Mouse (Mus musculus) layer of hippocampus, adult 2 months (tissue): ENCODE data around the gene Mgat2. TPM values are rescaled to one million over a fixed set of nuclear protein-coding genes. Genes with fewer than 3 reads are reported as not detected.

Experiments
- DNase-seq, 2 experiments: peaks; one replicate each; pipeline ENCODE4 v3.0.0; 2022; ENCODE audit warnings: low spot score in 2 of 2
- H3K27ac ChIP-seq: fragments of 200-600 bp; 2 replicates; pipeline ENCODE4 v1.8.1; 2022
- H3K4me3 ChIP-seq: fragments of 200-600 bp; 2 replicates; pipeline ENCODE4 v1.8.1; 2022; ENCODE audit warnings: mild to moderate bottlenecking
- CTCF ChIP-seq: fragments of 200-600 bp; conservative IDR thresholded peaks from 2 replicates; pipeline ENCODE4 v1.8.1; 2022; ENCODE audit warnings: antibody characterized with exemption, mild to moderate bottlenecking, moderate library complexity
- total RNA-seq, 2 experiments: library from RNA; stranded (reverse); gene quantifications; 2 replicates each; pipeline ENCODE4 v1.2.3; 2021

Mgat2 gene
- total RNA-seq, 2 experiments from 2014 or later, result 25.6 to 28.2 TPM

DNA sequence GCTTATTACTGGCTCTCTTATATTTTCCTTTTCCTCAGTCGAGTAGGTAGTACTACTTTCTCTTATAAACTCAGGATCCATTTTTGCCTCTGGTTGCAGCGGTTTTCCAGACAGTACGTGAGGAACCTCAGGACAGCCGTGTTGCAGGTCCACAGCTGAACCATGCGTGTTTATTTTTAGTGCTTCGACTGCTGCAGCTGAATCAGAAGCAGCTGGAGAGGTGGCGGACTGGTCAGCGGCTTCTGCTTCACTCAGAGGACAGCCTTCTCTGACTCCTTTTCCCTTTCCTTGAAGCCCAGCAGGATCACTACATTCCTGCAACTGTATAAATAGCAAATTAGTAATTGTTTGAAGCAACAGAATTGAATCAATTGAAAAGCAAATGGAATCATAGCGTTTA lies 6.1 kb downstream of the Mgat2 start:
- no peak overlapping the region for H3K27ac ChIP-seq
- TF ChIP-seq CTCF, result no peak
- no peak overlapping the region for H3K4me3 ChIP-seq
- no peak for DNase-seq

DNA sequence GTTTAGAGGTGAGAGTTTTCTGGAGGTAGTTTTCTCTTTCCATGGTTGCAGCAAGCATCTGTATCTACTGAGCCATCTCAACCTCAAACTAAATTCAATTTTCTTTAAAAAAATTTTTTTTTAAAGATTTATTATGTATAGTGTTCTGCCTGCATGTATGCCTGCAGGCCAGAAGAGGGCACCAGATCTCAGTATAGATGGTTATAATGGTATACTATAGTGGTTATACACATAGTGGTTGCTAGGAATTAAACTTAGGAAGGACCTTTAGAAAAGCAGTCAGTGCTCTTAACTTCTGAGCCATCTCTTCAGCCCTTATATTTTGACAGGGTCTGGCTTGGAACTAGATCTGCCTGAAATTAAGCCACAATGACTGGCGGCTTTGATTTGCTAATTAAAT lies 6.6 kb downstream of the Mgat2 start:
- DNase-seq, result no peak
- H3K4me3 ChIP-seq, result no peak overlapping the region
- H3K27ac ChIP-seq, result no peak overlapping the region
- peak; percentile 78 for TF ChIP-seq CTCF

DNA sequence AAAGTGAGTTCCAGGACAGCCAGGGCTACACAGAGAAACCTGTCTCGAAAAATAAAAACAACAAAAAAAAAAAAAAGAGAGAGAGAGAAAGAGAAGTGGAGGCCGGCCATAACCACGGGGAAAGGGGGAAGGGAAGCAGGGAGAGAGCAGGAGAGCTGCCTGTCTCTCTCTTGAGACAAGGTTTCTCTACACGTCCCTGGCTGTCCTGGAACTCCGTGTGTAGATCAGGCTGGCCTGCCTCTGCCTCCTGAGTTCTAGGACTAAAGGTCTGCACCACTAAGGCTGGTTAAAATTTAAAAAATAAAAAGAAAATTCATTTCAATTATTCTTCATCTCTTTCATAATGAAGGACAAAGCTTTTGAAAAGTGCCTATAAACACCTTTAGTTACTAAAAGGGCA lies 7.4 kb downstream of the Mgat2 start:
- TF ChIP-seq CTCF, result no peak
- Histone ChIP-seq H3K4me3 (no peak overlapping the region), H3K27ac (no peak overlapping the region)
- no peak for DNase-seq

DNA sequence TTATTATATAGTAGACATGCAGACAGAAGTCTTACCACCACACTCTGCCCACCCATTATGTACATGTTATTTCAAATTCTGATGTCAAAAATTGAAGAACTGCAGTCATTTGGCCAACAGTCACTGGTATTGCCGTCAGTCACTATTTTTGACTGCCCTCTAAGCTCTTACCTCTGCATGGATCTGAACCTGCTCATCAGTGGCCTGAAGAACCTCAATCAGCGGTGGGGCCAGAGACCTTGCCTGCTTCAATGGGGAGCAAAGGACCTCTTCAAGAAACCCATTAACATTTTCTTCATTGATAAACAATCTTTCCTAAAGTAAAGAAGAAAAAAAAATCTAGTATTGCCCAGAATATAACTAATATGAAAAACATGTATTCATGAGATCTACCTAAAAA lies 8.7 kb downstream of the Mgat2 start:
- no peak for TF ChIP-seq CTCF
- DNase-seq, result no peak
- H3K4me3 ChIP-seq, result no peak overlapping the region
- no peak overlapping the region for H3K27ac ChIP-seq

DNA sequence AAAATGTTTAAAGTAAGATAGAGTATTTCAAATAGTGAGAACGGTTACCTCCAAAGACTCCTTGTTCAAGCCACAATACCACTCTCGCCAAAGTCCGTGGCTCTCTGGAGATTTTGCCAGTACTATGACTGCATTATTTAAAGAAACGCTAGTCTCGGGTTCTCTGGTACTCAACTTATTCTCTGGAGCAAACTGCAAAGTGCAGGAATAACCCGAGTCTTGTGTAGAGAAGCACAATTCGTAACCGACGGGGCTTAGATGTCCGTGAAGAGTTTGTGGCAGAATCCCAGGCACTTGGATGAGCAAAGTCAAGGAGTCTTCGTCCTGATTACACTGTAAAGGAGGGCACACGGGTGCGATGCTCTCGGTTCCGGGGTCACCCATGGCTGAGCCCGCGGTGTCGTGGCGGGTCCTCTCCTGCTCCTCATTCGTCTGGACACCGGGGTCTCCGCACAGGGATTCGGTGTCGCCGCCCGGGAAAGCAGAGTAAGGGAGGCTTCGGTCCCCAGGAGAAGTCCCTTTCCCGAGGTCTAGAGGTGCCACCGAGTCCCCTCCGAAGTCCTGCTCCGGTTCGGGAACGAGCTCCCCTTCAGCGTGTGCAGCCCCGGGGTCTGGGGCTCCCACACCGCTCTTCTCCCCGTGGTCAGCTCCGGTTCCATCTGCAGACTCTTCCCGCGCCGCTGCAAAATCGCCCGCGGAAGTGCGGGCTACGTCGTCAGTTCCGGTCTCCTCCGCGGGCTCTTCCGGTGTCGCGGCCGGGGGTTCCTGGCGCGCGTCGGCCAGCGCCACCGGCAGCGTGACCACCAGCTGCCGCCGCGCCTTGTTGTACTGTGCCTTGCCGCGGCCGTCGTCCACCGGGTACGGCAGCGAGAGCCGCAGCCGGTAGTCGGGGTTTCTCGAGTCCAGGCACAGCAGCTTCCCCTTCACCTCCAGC lies 12.8 kb downstream of the Mgat2 start, which contains the start of gene Gm49383:
Gene Gm49383 (minus strand): TSS at position 661 of the 934 bp plus-strand sequence.
- peak within 1 kb of the TSS; percentile 95 for H3K27ac ChIP-seq
- peak; percentile 48 to 76 for DNase-seq
- peak within 1 kb of the TSS; percentile 100 for H3K4me3 ChIP-seq
- TF ChIP-seq CTCF, result peak; percentile 34

DNA sequence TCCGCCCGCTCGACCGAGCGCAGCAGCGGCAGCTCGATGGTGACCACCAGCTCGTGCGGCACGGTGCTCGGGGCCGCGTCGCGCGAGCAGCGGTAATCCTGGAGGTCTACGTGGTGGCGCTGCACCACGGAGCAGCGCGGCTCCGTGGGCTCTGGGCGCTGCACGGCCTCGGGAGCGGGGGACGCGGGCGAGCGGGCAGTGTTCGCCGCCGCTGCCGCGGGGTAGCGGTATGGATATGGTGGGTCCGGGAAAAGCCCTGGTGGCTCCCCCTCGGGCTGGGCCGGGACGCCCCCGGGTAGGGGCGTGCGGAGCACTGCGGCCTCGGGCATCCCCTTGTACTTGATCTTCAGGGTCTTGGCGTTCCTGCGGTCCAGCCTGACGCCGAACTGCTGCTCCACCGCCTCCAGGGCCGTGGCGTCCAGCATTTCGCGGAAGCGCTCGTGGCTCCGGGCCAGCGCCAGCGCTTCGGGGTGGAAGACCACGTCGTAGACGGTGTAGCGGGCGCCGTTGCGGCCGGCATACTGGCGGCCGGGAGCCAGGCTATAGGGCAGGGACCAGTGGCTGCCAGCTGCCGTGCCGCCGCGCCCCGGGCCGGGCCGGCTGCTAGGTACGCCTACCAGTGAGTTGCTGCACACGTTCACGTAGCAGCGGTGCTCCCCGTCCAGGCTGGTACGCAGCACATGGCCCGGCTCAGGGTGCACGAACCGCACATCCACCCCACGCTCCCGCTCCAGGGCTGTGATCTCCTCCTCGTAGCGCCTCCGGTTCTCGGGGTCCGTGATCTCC lies 13.6 kb downstream of the Mgat2 start:
- TF ChIP-seq CTCF, result no peak; the same call in 1 of the 2 replicates
- Histone ChIP-seq H3K4me3 (peak overlapping the region; percentile 100), H3K27ac (peak overlapping the region; percentile 95)
- peak in 1 of 2 experiments; percentile 22 for DNase-seq

DNA sequence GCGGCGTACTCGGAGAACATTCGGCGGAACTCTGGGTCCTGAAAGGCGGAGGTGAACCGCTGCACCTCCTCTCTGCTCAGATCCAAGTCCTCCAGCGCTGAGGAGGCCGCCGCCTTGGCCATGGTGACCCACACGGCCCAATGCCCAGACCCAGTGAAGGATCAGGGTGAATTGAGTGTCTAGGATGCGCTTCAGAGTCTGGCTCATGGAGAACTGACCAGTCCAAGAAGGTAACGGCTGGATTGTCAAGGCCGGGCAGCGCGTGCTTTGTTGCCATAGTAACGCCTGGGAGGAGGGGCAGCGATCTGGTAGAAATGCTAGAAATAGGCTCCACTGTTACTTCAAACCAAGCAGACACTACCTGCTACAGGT lies 14.2 kb downstream of the Mgat2 start, which contains the start of gene Dnaaf2:
Gene Dnaaf2 (minus strand): TSS at position 266 of the 372 bp plus-strand sequence.
- peak; percentile 63 to 65 for DNase-seq
- Histone ChIP-seq H3K4me3 (peak within 1 kb of the TSS; percentile 100), H3K27ac (peak within 1 kb of the TSS; percentile 95)
- TF ChIP-seq CTCF, result no peak

DNA sequence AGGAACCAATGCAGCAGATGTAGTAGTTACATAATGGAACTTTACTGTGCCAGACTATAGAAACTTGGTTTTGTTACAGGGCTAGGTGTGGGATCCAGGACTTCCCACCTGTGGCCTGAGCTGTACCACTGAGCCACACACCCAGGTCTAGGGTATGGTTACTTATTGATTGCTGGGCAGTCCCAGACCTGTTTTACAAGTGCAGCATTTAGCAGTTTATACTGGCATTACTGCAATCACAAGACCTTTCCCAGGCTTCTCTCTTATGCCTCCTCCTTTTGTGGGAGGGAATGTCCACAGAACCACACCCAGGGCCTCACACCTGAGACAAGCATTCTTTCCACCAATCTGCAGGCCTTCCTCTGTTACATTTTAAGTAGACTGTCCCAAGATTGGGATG lies 15.0 kb downstream of the Mgat2 start:
- no peak for TF ChIP-seq CTCF

DNA sequence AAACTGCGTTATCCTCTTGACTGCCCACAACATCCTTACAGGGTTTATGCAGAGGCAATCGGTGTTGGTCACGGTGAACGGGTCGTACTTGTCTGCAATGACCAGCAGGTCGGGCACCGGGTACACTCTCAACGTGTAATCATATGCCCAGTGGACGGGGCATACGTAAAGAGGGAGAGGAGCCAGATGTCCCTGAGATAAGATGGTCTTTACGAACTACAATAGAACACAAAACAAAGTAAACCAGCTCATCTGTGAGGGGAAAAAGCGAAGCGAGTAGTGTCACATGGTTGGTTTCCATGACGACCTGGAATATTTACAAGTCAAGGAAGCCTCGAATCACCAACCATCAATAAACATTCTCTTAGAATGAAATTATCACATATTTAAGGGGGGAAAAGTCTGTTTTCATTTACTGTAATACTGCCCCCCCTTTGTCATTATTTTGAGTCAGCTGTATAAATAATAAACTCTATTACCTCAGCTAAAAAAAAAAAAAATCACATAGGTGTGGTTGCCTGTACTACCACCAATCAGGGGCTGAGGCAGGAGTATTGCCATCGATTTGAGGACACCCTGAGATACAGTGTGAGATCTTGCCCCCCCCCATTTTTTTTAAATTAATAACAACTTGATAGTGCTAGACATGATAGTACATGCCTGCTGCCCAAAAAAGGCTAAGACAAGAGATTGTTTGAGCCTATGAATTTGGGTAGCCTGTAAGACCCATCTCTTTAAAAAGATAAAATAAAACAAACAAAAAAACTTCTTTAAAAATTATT lies 20.3 kb downstream of the Mgat2 start, which contains the start of gene Gm49384:
Gene Gm49384 (minus strand): TSS at position 216 of the 782 bp plus-strand sequence.
- no peak for TF ChIP-seq CTCF
- no peak within 1 kb of the TSS for H3K27ac ChIP-seq
- H3K4me3 ChIP-seq, result no peak within 1 kb of the TSS
- DNase-seq, result no peak

More for the DNA sequence above, 15.0 kb downstream of the Mgat2 start:
- no peak overlapping the region for H3K27ac ChIP-seq
- H3K4me3 ChIP-seq, result no peak overlapping the region; the same call in 1 of the 2 replicates
- no peak for DNase-seq

DNA sequence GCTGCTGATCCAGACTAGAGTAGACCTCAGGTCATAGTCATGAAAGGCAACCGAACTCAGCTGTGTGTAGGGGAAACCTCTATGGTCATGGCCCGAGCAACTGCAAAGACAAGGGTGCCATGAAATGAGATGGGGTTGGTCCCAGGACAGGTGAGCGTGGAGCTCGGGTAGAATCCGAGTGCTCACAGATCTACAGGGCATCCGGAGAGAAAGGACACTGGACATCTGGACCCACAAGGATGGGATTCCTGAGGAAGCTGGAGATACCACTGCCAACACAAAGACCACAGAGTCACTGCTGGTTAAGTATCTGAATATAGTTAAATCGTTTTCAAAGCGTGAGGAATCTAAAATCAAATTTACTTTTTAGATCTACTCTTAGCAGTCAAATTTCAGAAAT lies 23.4 kb downstream of the Mgat2 start:
- Histone ChIP-seq H3K4me3 (no peak overlapping the region), H3K27ac (no peak overlapping the region)
- no peak for TF ChIP-seq CTCF
- no peak for DNase-seq

DNA sequence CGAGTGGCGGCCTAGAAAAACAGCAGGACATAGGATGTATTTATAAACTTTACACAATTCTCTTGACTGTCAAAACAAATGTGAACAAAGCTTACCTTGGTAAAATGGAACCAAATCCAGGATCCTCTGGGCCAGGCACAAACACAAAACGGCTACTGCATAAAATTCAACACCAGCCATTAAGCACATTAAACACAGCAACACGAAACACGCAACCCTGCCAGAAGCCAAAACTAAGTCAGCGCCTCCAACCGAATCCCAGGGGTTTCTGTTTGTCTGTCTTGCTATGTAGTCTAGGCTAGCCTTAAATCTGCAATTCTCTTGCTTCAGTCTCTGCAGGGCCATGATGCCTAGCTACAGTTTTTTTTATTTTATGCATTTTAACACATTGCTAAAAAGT lies 24.0 kb downstream of the Mgat2 start:
- no peak for DNase-seq
- Histone ChIP-seq H3K27ac (no peak overlapping the region), H3K4me3 (no peak overlapping the region)
- TF ChIP-seq CTCF, result no peak

DNA sequence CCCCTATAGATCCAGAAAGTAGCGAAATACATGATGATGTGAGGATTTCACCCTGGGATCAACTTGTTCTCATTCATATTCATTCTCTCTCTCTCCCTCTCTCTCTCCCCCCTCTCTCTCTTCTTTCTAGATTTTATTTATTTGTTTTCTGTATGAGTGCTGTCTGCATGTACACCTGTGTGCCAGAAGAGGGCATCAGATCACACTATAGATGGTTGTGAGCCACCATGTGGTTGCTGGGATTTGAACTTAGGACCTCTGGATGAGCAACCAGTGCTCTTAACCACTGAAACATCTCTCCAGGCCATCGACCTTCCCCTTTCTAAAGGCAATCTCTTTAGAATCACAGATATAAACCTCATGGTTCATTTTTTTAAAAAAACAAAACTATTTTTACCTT lies 24.6 kb downstream of the Mgat2 start:
- H3K27ac ChIP-seq, result no peak overlapping the region
- no peak for DNase-seq
- peak; percentile 51 for TF ChIP-seq CTCF
- no peak overlapping the region for H3K4me3 ChIP-seq
